Mouse (Mus musculus) heart, adult 2 months (tissue): ENCODE measurements around the gene Snrpd3.

Source experiments
- CTCF ChIP-seq: fragments of 200-600 bp; IDR thresholded peaks from 2 replicates; pipeline ENCODE4 v1.8.1; 2022; ENCODE audit warnings: antibody characterized with exemption, mild to moderate bottlenecking, moderate library complexity
- EP300 ChIP-seq: fragments of 200-500 bp; IDR thresholded peaks from 2 replicates; pipeline ENCODE4 v1.6.1; 2011; ENCODE audit warnings: low read depth, low read length, control low read depth; ENCODE audit not compliant: insufficient read depth
- POLR2A ChIP-seq: fragments of 200-500 bp; IDR thresholded peaks from 2 replicates; pipeline ENCODE4 v1.6.1; 2011; ENCODE audit warnings: mild to moderate bottlenecking, low read depth, low read length, control low read depth; ENCODE audit not compliant: insufficient read depth

- TF ChIP-seq POLR2A (no peak), CTCF (no peak), EP300 (no peak)
Observed at GRCm38 (mm10) chr10:75513306-75514067, 3.9 kb upstream of the Snrpd3 start.
